Mouse (Mus musculus) kidney, postnatal 36 days (tissue): ENCODE measurements around the gene Sorbs2.

Source experiments
- DNase-seq, 2 experiments: peaks; one replicate each; pipeline ENCODE4 v3.0.0; 2021 to 2022; ENCODE audit warnings: mixed read lengths in 2 of 2

Gene Sorbs2

DNA sequence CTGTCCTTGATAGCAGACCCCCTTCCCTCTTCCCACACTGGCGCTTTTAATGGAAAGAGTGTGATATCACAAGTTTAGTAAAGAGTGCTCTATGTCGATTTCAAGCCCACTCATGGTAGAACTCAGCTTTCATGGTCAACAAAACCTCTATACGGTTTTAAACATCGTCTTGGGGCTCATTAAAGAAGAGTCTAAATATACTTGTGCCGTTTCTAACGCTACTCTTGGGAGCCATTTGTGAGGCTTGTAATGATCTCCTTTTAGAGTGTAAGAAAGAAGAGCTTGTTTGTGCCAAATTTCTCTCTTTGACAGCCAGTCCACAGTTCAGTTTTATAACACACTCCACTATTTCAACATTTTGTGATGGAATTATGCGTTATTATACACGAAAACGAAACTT, 253.0 kb downstream of the Sorbs2 start:
- no peak for DNase-seq

DNA sequence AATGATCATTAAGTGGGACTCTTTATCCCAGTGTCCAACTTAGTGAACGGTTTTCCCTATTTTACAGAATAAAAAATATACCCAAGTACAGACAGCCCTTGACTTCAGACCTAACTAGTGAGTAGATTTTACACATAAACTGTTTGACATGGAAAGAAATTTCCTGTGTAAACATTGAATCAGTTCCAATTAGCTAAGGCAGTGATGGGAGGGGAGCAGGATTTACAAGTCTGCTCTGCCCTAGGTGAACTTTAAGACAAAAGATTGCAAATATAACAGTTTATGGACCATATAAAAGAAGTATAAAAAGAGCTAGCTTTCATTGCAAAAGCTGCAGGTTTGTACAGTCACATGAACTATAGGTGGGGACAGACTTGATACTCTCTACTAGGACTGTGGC, 253.5 kb downstream of the Sorbs2 start:
- no peak for DNase-seq

DNA sequence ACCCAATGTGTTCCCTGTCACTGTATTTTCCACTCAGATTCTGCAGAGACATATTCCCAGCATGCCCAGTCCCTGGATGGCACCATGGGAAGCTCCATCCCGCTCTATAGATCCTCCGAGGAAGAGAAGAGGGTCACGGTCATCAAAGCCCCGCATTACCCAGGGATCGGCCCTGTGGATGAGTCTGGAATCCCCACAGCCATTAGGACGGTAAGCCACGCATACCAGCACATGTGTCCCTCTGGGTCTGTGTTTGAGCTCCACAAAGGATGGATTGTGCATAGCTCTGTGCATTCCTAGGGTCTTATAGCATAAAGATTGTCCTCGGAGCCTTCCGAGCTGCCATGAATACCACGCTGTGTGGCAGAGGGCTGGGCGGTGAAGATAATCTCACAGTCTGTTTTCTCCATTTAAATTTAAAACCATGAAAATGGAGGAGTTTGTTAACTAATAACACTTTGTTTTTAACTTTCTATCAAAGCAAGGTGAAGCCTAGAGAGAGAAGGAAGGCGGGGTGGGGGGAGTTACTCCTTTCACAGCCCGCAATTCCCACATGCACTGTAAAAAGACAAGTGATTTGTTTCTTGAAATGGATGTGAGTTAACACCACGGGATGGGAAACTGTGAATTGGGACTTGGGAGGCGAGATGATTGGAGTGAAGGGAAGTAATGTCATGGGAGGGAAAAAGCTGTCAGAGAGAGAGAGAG, 255.5 kb downstream of the Sorbs2 start:
- DNase-seq, result no peak

DNA sequence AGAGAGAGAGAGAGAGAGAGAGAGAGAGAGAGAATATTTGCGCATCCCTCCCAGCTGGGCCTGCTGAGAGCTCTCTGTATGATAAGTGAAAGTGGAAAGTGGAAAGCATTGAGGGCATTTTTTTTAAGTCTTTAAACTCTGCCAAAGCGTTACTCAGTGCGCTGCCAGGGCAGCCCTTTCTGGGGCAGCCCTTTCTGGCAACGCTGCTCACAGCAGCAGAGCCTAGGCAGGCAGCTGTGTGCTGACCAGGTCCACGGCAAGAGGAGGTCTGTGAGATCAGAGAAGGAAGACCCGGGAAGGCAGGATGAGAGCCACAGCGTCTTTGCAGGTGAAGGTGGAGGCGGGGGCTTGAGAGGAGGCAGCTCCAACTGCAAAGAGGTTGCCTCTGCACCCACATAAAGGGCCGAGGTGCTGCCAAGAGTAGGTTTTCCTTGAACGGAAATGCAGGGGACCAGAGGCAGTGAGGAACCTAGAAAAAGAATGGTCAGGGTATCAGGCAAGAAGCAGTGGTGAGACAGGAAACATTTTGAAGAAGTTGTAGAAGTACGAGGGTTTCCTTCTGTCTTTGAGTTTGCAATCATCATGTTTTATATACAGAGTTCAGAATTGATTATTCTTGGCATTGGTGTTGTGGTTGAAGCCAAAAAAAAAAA, 256.2 kb downstream of the Sorbs2 start:
- no peak for DNase-seq

DNA sequence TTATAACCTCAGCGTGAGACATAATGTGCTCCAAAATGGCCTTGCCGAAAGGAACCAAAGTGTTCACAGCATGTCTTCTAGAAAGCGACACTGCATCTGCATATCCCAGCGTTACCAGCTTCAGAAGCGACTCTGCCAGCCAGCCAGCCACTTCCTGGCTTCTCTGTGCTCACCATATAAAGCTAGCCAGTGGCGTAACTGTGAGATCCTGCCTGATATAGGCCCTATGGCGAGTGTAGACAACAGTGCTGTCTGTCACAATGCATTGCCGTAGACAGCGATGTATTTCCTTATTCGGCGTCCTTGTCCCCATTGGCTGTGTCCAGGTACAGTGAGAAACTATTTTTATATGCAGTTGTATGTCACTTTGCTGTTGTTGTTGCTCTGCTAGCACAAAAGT, 258.6 kb downstream of the Sorbs2 start:
- DNase-seq, result no peak

DNA sequence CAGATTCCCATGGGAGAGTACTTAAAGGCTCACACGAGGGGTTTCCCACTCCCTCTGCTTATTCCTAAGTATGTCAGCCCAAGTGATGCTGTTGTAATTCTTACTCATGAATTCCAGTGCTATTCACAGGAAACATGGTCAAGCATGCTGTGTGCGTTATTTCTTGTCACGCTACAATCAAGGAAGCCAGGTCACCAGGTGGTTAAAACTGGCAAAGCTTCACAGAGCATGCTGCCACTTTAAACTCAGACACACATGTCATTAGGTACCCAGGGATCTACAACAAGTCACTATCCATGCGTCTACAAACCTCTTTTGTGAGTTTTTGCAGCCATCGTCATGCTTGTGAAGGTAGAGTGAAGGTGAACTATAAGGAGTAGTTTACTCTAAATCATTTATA, 267.3 kb downstream of the Sorbs2 start:
- no peak for DNase-seq

DNA sequence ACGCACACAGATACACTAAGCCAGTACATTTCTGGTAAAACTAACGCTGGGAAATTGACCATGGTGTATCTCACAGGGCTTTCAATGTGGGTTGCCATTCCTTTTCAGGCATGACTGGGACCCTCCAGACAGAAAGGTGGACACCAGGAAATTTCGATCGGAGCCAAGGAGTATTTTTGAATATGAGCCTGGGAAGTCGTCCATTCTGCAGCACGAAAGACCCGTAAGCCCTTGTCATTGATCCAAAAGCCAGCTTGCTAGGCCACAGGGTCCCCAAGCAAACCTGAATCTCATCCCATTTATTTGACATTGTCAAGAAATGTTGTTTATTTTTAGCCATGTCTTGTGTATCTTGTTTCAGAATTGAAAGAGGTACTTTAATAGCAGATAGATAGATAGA, 267.9 kb downstream of the Sorbs2 start:
- DNase-seq, result no peak

DNA sequence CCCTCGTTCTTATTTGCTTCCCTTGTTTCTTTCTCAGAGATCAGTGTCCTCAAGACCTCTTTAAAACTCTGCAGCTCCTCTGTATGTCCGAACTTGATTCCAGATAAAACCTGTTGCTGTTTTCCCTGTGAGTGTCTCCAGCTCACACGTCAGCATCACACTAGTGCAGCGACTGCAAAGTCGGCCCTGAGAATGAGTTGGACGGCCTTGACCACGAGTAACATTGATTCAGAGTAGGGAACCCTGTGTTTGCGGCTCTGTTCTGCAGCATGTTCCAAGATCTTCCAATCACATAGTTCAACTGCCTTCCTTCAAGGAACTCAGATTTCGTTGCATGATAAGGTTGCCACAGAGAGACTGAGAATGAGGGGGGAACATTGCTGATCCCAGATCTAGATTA, 268.8 kb downstream of the Sorbs2 start:
- no peak for DNase-seq

DNA sequence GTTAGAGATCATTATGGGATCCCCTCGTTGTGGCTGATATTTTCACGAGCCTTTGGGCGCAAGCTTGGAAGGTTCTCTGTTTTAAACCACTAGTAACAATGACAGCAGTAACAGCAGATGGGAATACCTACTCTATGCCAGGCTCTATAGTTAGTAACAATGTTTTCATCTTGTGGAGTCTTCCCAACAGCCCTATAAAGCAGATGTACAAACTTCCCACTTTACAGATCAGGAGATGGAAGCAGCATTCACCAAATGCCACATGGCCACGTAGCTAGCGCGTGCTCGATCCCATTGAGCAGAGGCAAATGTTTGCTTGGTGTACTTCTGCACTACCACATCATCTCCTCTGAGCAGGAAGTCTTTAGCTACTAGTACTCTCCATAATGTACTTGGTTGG, 269.4 kb downstream of the Sorbs2 start:
- no peak for DNase-seq

DNA sequence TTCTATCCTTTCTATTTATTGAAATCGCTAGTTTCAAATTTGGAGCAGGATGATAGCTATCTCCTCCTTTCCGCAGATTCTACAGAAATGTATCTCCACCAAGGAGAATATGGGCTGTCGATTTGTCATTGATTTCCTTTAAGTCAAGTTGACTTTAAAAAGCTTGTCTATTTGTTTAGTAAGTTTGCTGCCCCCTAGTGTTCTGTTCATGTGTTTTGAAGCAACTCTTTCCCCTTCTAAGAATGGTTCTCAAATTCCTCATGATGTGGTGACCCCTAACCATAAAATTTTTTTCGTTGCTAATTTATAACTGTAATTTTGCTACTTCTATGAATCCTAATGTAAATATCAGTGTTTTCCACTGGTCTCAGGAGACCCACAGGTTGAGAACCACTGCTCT, 273.0 kb downstream of the Sorbs2 start:
- peak; percentile 44 to 66 for DNase-seq

DNA sequence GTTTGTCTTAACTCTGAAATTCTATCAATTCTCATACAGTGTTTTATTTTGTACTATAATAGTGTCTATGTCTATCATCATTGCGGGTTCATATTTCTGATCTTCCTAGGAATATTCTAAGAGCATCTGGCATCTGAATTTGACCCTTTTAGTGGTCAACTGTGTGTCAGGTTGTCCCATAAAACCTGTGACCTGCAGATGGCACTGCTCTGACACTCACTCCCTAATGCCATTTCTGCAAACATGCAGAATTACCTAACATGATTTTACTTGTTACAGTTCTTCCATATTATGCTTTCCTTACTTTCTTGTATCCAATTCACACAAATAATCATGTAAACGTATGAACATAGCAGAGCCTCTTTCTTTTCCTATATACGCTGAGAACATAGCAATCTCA, 281.0 kb downstream of the Sorbs2 start:
- peak in 1 of 2 experiments; percentile 23 for DNase-seq

DNA sequence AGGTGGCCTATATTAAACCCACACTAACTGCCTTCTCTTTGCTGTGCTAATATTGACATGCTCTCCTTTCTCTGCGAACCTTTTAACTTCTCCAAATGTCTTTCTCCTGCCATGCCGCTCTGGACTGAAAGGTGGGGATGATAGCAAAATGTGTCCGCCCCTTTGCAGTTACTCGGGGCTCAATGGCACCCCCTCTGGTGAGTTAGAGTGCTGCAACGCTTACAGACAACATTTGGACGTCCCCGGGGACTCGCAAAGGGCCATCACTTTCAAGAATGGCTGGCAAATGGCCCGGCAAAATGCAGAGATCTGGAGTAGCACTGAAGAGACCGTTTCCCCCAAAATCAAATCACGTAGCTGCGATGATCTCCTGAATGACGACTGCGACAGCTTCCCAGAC, 287.3 kb downstream of the Sorbs2 start:
- peak in 1 of 2 experiments; percentile 20 for DNase-seq

DNA sequence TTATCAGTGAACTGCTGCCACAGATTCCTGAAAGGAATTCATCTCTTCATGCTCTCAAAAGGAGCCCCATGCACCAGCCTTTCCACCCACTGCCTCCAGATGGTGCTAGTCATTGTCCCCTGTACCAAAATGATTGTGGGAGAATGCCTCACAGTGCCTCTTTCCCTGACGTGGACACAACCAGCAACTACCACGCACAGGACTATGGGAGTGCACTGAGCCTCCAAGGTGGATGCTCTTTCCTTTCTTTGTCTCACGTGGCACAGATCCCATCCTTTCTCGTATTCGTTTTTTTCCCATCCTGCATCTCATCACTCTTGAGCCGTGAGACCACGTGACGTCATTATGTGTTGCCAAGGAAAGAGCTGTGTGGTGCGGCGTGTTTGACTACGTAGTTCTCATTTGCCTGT, 288.7 kb downstream of the Sorbs2 start:
- DNase-seq, result peak; percentile 14 to 49

DNA sequence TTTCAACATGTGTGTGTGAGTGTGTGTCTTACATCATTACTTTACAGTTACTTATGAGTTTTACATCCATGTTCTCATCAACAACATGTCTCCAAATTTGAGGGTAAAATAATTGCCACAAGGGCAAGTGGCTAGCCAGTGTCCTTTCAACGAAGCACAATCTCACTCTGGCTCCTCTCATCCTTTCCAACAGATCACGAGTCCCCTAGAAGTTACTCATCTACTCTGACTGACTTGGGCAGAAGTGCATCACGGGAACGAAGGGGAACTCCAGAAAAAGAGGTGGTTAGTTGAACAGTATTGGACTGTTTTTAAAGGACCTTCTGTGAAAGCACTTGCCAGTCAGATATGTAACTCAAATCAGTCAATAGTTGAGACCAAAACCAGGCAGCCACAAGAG, 291.9 kb downstream of the Sorbs2 start:
- DNase-seq, result no peak

DNA sequence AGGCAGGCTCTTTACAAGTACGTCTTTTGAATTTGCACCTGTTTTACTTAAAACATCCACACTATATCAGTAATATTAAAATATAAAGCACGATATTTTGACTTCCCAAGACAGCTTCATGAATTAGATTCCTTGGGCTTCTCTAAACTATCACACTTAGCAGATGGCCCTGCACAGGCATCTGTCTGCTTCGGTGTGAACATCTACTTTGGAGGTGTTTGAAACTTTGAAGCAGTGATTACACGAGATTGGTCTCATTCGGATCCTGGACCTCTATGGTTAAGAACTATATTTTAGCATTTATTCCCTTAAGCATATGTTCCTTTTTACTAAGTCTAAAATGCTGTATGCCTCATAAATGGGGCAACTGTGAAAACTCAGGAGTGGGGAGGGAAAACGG, 301.0 kb downstream of the Sorbs2 start:
- DNase-seq, result no peak

DNA sequence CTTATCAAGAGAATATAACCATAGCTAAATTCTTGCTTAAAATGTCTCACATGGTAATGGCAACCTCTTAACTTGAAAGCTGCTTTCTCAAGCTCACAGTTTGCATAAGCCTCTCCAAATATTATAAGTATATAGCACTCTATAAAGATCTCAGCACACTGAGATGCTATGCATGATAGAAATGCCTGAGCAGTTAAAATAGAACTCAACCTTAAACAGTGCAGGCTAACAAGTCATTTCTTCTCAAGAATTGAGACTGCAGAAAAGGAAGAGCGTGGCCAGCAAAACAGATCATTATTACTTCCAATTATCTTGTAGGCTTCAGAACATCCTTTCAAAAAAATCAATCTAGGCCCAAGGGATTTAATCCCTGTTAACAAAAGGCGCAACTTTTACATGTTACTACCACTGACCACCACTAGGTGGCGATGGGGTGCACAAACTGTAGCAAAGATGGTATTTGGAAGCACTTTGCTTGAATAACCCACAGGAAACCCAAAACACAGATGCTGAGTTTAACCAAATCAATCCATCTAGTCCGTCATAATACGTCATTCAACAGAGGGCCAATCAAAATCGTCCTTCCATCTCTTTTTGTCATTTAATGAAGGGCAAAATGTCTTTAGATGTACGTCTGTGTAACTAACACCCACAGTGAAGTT, 309.3 kb downstream of the Sorbs2 start:
- peak; percentile 38 to 78 for DNase-seq

DNA sequence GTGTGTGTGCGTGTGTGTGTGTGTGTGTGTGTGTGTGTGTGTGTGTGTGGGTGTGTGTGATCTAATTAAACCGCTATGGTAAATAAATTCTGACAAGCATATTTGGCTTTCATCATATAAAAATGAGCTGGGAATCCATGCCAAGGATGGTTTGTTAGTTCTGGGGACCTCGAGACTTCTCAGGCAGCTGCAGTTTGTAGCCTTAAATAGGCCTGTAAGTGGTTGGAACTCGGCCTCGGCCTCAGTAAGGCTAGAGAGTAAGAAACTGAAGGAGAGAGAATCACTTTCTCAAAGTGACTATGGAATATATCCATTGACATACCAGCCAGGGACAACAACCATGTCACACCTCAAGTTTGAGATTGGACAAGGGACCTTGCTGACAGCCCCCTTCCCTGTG, 314.1 kb downstream of the Sorbs2 start:
- DNase-seq, result no peak

DNA sequence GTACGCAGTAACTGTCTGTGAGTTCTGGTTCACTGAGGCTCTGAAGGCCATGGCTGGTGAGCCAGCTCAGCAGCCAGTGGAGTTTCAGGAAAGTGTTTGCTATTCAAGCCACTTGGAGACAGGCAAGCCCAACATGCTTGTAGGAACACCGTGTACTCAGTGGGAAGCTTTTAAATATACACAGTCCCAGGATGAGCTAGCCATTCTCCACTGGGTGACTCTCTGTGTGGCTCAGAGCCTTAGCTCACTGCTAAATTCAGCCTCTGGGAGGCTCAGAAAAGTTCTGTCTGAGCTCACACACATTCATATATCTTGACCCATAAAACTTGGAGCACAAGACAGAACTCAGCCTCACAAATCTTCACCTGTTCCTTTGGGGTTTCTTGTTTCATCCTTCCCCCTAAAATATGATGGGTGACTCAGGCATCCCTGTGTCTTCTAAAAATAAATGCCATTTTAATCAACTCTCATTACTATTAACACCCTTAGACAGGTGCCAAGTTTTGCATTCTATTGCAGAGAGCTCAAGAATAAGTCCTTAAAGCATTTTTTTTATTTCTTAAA, 322.5 kb downstream of the Sorbs2 start:
- no peak for DNase-seq

DNA sequence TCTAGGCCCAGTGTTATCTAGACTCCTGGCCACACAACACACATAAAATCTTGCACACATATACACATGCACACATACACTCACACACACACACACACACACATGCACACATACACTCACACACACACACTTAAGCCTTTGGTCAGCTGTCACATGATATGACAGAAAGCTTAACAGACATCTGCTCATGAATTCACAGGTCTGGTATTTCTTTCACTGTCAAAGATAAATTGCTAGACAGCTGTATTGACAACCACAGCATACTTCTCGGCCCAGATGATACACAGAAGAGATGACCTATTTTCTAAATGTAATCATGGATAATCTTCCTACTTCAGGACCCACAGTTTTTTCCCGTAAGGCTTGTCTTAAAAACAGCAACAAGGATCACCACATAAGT, 326.3 kb downstream of the Sorbs2 start:
- DNase-seq, result no peak

DNA sequence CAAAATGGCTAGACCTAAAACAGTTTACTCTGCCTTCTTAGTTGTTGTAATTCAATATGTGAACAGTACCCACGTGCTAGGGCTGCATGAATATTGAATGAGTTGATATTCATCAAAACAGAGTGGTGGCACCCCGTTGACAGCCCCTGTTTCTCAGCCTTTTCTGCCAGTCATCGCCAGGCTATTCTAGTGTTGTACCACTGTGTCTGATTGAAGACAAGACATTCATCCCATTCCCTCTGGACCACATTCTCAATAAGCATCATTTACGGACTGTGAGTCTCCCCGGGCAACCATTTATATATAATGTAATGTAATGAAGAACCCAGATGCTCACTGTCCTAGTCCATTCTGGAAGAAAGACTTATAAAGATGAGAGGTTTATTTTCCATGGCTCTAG, 335.7 kb downstream of the Sorbs2 start:
- DNase-seq, result no peak

DNA sequence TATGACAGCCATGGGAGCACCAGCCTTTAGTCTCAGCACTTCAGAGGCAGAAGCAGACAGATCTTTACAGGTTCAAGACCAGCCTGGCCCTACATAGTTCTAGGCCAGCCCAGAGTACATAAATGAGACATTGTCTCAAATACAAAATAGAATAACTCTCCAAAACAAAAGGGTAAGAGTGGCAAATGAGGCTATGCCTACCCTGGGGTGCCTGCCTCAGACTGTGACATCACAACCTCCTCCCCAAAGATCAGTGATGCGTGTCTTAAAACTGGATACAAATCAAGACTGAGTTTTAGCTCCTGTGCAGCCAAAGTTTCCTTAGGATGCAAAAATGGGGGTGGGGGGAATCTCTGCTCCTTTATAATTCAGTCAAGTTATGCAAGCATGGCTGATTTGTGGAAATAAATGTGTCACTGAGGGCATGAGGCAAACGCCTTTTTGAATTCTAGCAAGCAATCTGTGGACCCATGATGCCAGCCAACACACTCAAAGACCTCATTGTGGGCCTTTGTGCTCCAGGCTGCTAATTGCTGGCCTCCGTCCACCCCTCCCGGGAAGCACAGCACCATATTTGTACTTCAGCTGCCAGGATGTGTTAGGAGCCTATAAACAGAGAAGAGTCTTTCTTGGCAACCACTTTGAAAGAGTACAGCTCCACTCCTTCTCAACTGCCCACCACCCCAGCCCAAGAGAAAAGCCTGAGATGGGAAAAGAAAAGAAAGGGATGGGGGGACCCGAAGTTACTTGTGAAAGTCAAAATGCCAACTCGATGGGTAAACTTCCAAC, 336.7 kb downstream of the Sorbs2 start:
- no peak for DNase-seq

DNA sequence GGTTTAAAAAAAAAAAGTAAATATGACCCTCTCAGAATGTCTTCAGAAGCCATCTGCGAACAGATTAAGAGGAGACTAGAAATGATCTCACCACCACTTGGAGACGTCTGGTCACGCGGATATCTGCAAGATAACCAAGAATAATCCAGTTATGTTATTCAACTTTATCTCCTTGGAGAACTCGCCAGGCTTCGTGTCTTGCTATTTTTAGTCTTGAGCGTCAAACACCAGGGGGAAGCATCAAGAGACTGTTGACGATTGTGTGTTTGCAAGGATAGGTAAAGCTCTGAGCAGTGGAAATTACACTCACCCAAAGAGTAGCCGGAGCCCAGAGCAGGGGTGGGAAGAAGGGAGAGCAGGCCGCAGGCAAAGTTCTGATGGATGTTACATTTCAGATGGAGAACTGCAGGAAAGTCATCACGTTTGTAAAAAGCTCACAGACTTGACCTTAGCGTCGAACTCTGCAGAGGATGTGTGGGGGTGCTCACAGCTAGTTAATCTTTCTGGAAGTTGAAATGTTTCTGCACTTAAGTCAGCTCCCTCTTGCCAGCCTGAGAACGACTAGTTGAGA, 337.4 kb downstream of the Sorbs2 start:
- peak in 1 of 2 experiments; percentile 12 for DNase-seq

DNA sequence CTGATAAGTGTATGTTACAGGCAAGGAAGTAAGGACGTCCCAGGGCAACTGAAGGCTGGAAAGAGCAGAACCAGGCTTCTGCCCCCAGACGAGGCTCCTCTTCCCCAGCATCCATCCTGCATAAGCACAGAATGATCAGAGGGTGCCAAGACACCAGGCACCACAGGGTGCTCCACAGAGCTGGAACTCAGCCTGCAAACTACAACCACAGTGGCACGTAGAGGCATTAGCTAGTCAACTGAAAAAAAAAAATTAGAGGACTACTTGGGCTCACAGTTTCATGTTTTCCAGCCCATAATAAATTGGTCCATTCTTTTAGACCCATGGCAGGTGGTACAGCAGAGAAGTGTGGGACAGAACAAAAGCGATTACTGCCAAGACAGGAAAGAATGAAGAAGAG, 338.3 kb downstream of the Sorbs2 start:
- DNase-seq, result no peak
